Mouse (Mus musculus) ES-Bruce4 (cell line): ENCODE measurements around the gene H3f3a. TPM values are rescaled to one million over a fixed set of nuclear protein-coding genes. Genes with fewer than 3 reads are reported as not detected.

ENCODE experiments used
- H3K27ac ChIP-seq: 2 replicates; pipeline ENCODE4 v1.5.1; 2012; ENCODE audit warnings: low read length, inconsistent platforms; ENCODE audit not compliant: insufficient read depth
- H3K27me3 ChIP-seq: 2 replicates; pipeline ENCODE4 v1.6.1; 2012; ENCODE audit warnings: mild to moderate bottlenecking, low read length, inconsistent platforms; ENCODE audit not compliant: control insufficient read depth, poor library complexity, insufficient read depth, severe bottlenecking
- H3K36me3 ChIP-seq: 2 replicates; pipeline ENCODE4 v1.6.1; 2012; ENCODE audit warnings: inconsistent platforms, mild to moderate bottlenecking, low read length, moderate library complexity; ENCODE audit not compliant: control insufficient read depth, poor library complexity, insufficient read depth, severe bottlenecking
- H3K4me1 ChIP-seq: one replicate; pipeline ENCODE4 v1.8.1; 2011; ENCODE audit warnings: low read length; ENCODE audit not compliant: control insufficient read depth, insufficient read depth
- H3K4me3 ChIP-seq: 2 replicates; pipeline ENCODE4 v1.5.1; 2011; ENCODE audit warnings: low read depth, mild to moderate bottlenecking, low read length
- H3K9ac ChIP-seq: 2 replicates; pipeline ENCODE4 v1.6.1; 2012; ENCODE audit warnings: low read depth, mild to moderate bottlenecking, inconsistent platforms; ENCODE audit not compliant: poor library complexity, severe bottlenecking
- H3K9me3 ChIP-seq: replicated peaks from 2 replicates; pipeline ENCODE4 v1.6.1; 2012; ENCODE audit warnings: mild to moderate bottlenecking, low read length, inconsistent platforms; ENCODE audit not compliant: control insufficient read depth, poor library complexity, insufficient read depth, severe bottlenecking
- CTCF ChIP-seq: IDR thresholded peaks from one replicate; pipeline ENCODE4 v1.8.1; 2011; ENCODE audit warnings: low read depth, low read length
- EP300 ChIP-seq: IDR thresholded peaks from 2 replicates; pipeline ENCODE4 v1.6.1; 2011; ENCODE audit warnings: low read depth, low read length; ENCODE audit not compliant: insufficient read depth
- POLR2A ChIP-seq: IDR thresholded peaks from one replicate; pipeline ENCODE4 v1.8.1; 2011; ENCODE audit warnings: low read length; ENCODE audit not compliant: insufficient read depth
- polyA plus RNA-seq: library from polyadenylated mRNA; stranded (reverse); fragments of >200 nt; gene quantifications from 2 replicates; pipeline ENCODE4 v1.2.4, GENCODE M21; 2011; ENCODE audit warnings: low read depth; ENCODE audit not compliant: missing spikeins, insufficient read depth, insufficient read length

Gene H3f3a
- polyA plus RNA-seq, 1 experiment: 679 TPM

DNA sequence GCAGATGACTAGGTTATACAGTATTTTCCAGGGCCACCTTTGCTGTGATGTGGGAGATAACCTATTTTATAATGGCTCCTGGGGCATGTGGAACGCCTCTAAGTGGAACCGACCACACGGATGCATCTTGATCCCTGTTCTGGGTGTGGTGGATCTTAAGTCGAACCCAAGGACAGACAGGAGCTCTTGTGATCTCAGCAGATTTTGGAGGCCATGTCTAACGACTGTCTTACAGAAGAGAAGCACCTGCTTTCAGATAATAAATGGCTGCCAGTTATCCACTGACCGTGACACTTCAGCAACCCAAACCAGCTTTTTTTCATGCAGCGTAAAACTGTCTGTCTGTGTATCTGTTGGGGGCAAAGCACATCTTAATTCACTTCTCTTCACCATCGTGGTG lies 59.4 kb downstream of the H3f3a start:
- no peak for TF ChIP-seq POLR2A
- TF ChIP-seq CTCF: no peak
- H3K4me3 ChIP-seq: no peak overlapping the region
- peaks cover 13% of the 10 kb centered on the region for H3K36me3 ChIP-seq

GRCm38 (mm10) chr1:180752115-180752514 lies 61.6 kb downstream of the H3f3a start:
- no peak overlapping the region for H3K9ac ChIP-seq
- H3K27ac ChIP-seq: no peak overlapping the region
- H3K4me3 ChIP-seq: no peak overlapping the region
- no peaks in the 10 kb centered on the region for H3K4me1 ChIP-seq
- no peaks in the 10 kb centered on the region for H3K27me3 ChIP-seq
- TF ChIP-seq EP300 (no peak), POLR2A (no peak), CTCF (no peak)
- no peaks in the 10 kb centered on the region for H3K9me3 ChIP-seq
- H3K36me3 ChIP-seq: peaks cover 23% of the 10 kb centered on the region

More for the DNA sequence above, 59.4 kb downstream of the H3f3a start:
- no peaks in the 10 kb centered on the region for H3K4me1 ChIP-seq
- H3K9me3 ChIP-seq: no peaks in the 10 kb centered on the region
- H3K9ac ChIP-seq: no peak overlapping the region
- H3K27me3 ChIP-seq: no peaks in the 10 kb centered on the region
- H3K27ac ChIP-seq: no peak overlapping the region

Other genes starting within 250 kb of the H3f3a start
- 307 and 318 TPM in 2 replicates for gene Parp1, start 245.0 kb downstream of the H3f3a start, polyA plus RNA-seq
- 26.8 and 30.0 TPM in 2 replicates for gene Lin9, start 172.8 kb downstream of the H3f3a start, polyA plus RNA-seq
- 0.78 and 1.2 TPM in 2 replicates for gene Mixl1, start 116.9 kb downstream of the H3f3a start, polyA plus RNA-seq
- gene Acbd3, start 87.9 kb downstream of the H3f3a start, polyA plus RNA-seq: 44.8 and 47.7 TPM in 2 replicates
- 35.0 and 36.6 TPM in 2 replicates for gene Sde2, start 37.2 kb upstream of the H3f3a start, polyA plus RNA-seq
- gene Lefty2, start 79.2 kb upstream of the H3f3a start, polyA plus RNA-seq: 117 and 124 TPM in 2 replicates
- 97.4 and 109 TPM in 2 replicates for gene Pycr2, start 90.3 kb upstream of the H3f3a start, polyA plus RNA-seq
- gene Lefty1, start 121.1 kb upstream of the H3f3a start, polyA plus RNA-seq: 53.2 and 60.3 TPM in 2 replicates
- gene Tmem63a, start 128.4 kb upstream of the H3f3a start, polyA plus RNA-seq: 26.9 and 27.7 TPM in 2 replicates
- gene Ephx1, start 207.0 kb upstream of the H3f3a start, polyA plus RNA-seq: 15.1 and 16.9 TPM in 2 replicates
- gene 9130409I23Rik, start 237.3 kb upstream of the H3f3a start, polyA plus RNA-seq: not detected in 2 replicates